Mouse (Mus musculus): ENCODE results near the gene Idh3a. TPM values are rescaled to one million over a fixed set of nuclear protein-coding genes. Genes with fewer than 3 reads are reported as not detected.

The Idh3a gene
- polyA plus RNA-seq, 3 experiments from 2014 or later: 110 to 244 (median 135) TPM

DNA sequence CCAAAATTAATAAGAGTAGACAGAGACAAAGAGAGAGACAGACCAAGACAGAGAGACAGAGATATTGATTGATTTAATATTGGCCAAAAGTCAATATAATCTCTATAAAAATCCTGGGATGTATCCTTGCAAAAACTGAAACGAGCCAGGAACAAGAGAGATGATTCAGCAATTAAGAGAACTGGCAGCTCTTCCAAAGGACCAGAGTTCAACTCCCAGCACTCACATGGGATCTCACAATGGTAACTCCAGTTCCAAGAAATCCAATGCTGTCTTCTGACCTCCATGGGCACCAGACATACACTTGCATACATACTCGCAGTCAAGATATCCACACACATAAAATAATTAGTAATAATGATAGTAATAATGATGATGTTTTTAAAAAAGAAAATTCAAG lies 66.6 kb downstream of the Idh3a start:
- no peak for ATAC-seq

Other genes with a start within 250 kb of the Idh3a start
- under 1 TPM; 0.09 to 0.23 (median 0.18) TPM for gene Dmxl2, start 84.7 kb upstream of the Idh3a start, polyA plus RNA-seq (2017; shearing (Covaris generic))
- not detected for gene Sh2d7, start 47.4 kb upstream of the Idh3a start, polyA plus RNA-seq (2017; shearing (Covaris generic))
- gene Cib2, start 26.1 kb upstream of the Idh3a start, polyA plus RNA-seq (2017; shearing (Covaris generic)): 1 to 10 TPM in 1 of 3 experiments, under 1 TPM in 2; 0.55 to 4.9 (median 0.96) TPM
- gene Acsbg1, start 75.5 kb downstream of the Idh3a start, polyA plus RNA-seq (2017; shearing (Covaris generic)): 10 to 100 TPM; 59.4 to 69.2 (median 67.4) TPM
- 1 to 10 TPM; 3.7 to 8.5 (median 5.6) TPM for gene Dnaja4, start 112.5 kb downstream of the Idh3a start, polyA plus RNA-seq (2017; shearing (Covaris generic))
- 100 to 1,000 TPM; 119 to 128 (median 127) TPM for gene Wdr61, start 148.2 kb downstream of the Idh3a start, polyA plus RNA-seq (2017; shearing (Covaris generic))
- not detected for gene Crabp1, start 178.4 kb downstream of the Idh3a start, polyA plus RNA-seq (2017; shearing (Covaris generic))

Measured in inflammation-experienced regulatory T-cells, adult 6 months (primary cell).